Mouse (Mus musculus) embryonic facial prominence, embryonic 14.5 days (tissue): ENCODE measurements around the gene Lamb1. TPM values are rescaled to one million over a fixed set of nuclear protein-coding genes. Genes with fewer than 3 reads are reported as not detected.

Source experiments
- ATAC-seq: fragments of 200-750 bp; cut with Nextera tagmentation; 2 replicates; pipeline ENCODE4 v1.8.0; 2017; ENCODE audit warnings: low read depth, moderate number of reproducible peaks, moderate TSS enrichment
- DNase-seq: peaks from one replicate; pipeline ENCODE4 v3.0.0-alpha.2; 2015; ENCODE audit warnings: low spot score
- H3K27ac ChIP-seq: fragments of 300-500 bp; sonication (generic); replicated peaks from 2 replicates; pipeline ENCODE4 v1.5.1; 2014; ENCODE audit warnings: low read depth, mild to moderate bottlenecking, low read length, moderate library complexity
- H3K27me3 ChIP-seq: fragments of 300-500 bp; sonication (generic); replicated peaks from 2 replicates; pipeline ENCODE4 v1.6.1; 2014; ENCODE audit warnings: low read length; ENCODE audit not compliant: control insufficient read depth, insufficient read depth
- H3K36me3 ChIP-seq: fragments of 300-500 bp; sonication (generic); 2 replicates; pipeline ENCODE4 v1.6.1; 2014; ENCODE audit warnings: low read length, mixed read lengths; ENCODE audit not compliant: control insufficient read depth, insufficient read depth
- H3K4me1 ChIP-seq: fragments of 300-500 bp; sonication (generic); 2 replicates; pipeline ENCODE4 v1.6.1; 2014; ENCODE audit warnings: antibody characterized with exemption, low read length; ENCODE audit not compliant: control insufficient read depth, insufficient read depth
- H3K4me2 ChIP-seq: fragments of 300-500 bp; sonication (generic); 2 replicates; pipeline ENCODE4 v1.6.1; 2014; ENCODE audit warnings: low read depth, mild to moderate bottlenecking, low read length, moderate library complexity, mixed read lengths
- H3K4me3 ChIP-seq: fragments of 300-500 bp; sonication (generic); 2 replicates; pipeline ENCODE4 v1.5.1; 2014; ENCODE audit warnings: low read depth, mild to moderate bottlenecking, low read length
- H3K9ac ChIP-seq: fragments of 300-500 bp; sonication (generic); 2 replicates; pipeline ENCODE4 v1.6.1; 2014; ENCODE audit warnings: low read depth, mild to moderate bottlenecking, low read length, moderate library complexity, mixed read lengths
- H3K9me3 ChIP-seq: fragments of 300-500 bp; sonication (generic); 2 replicates; pipeline ENCODE4 v1.6.1; 2016; ENCODE audit warnings: low read length; ENCODE audit not compliant: control insufficient read depth
- WGBS: fragments of 180-500 bp; shearing (Covaris S2); extraction: QIAGEN DNeasy Blood & Tissue Kit; methylation state at CpG from one replicate; pipeline ENCODE4 v1.1.7; 2014; 5-methylcytosine and 5-hydroxymethylcytosine counted together
- polyA plus RNA-seq: library from polyadenylated mRNA; unstranded; fragments of >200 nt; fragmentation: Nextera tagmentation; extraction: Ambion mirVana; gene quantifications from 2 replicates; pipeline ENCODE4 v1.2.1, GENCODE M21; 2014

Gene Lamb1
- polyA plus RNA-seq, 1 experiment from 2014 or later = 84.2 TPM

DNA sequence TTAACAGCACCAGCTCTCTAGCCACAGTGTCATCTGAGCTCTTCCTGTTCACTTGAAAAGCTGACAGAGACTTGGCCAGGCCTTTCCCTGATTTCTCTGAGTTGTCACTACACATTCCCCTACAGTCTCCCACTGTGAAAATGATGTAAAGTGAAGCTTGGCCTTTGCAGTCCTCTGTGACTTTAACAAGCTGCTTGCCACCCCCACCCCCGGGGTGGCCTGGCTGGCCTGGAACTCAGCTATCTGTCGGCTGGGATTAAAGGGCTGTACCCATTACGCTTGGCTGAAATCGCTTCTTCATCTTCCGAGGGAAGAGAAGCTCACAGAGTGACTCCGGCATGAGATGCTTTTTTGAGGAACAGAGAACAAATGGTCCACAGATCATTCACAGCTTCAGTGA, 50.9 kb downstream of the Lamb1 start:
- Histone ChIP-seq H3K9ac (no peak overlapping the region), H3K27me3 (no peaks in the 10 kb centered on the region), H3K9me3 (peaks cover 10% of the 10 kb centered on the region; the same call in 1 of the 2 replicates), H3K4me1 (peaks cover 5% of the 10 kb centered on the region; the same call in 1 of the 2 replicates), H3K4me3 (no peak overlapping the region), H3K36me3 (peaks cover 96% of the 10 kb centered on the region), H3K4me2 (no peak overlapping the region), H3K27ac (no peak overlapping the region)
- ATAC-seq = no peak
- 69% methylated on average over 6 of the region's 6 CpGs for WGBS
- DNase-seq = no peak

GRCm38 (mm10) chr12:31317670-31318408, 52.8 kb downstream of the Lamb1 start:
- peaks cover 95% of the 10 kb centered on the region for H3K36me3 ChIP-seq
- DNase-seq (no peak), ATAC-seq (no peak)
- no peak overlapping the region for H3K27ac ChIP-seq
- no peak overlapping the region for H3K9ac ChIP-seq
- H3K27me3 ChIP-seq = no peaks in the 10 kb centered on the region
- H3K4me2 ChIP-seq = no peak overlapping the region
- H3K4me1 ChIP-seq = peaks cover 9% of the 10 kb centered on the region; the same call in 1 of the 2 replicates
- 84% methylated on average over 7 of the region's 7 CpGs for WGBS
- peaks cover 10% of the 10 kb centered on the region; the same call in 1 of the 2 replicates for H3K9me3 ChIP-seq
- H3K4me3 ChIP-seq = no peak overlapping the region

- H3K27ac ChIP-seq = no peak overlapping the region
- DNase-seq = peak; percentile 38
- 74% methylated on average over 10 of the region's 10 CpGs for WGBS
- ATAC-seq = no peak
- peaks cover 9% of the 10 kb centered on the region; the same call in 1 of the 2 replicates for H3K4me1 ChIP-seq
- H3K27me3 ChIP-seq = no peaks in the 10 kb centered on the region
- H3K36me3 ChIP-seq = peaks cover 95% of the 10 kb centered on the region
- H3K4me2 ChIP-seq = no peak overlapping the region
- peaks cover 10% of the 10 kb centered on the region; the same call in 1 of the 2 replicates for H3K9me3 ChIP-seq
- H3K9ac ChIP-seq = no peak overlapping the region
- no peak overlapping the region for H3K4me3 ChIP-seq
Measured at GRCm38 (mm10) chr12:31318409-31318963, 53.5 kb downstream of the Lamb1 start.

GRCm38 (mm10) chr12:31320817-31321216, 55.8 kb downstream of the Lamb1 start:
- peaks cover 9% of the 10 kb centered on the region; the same call in 1 of the 2 replicates for H3K4me1 ChIP-seq
- peak overlapping the region; percentile 25; the same call in 1 of the 2 replicates for H3K9ac ChIP-seq
- H3K4me2 ChIP-seq = peak overlapping the region; percentile 4; the same call in 1 of the 2 replicates
- peak overlapping the region; percentile 48; the same call in 1 of the 2 replicates for H3K27ac ChIP-seq
- H3K9me3 ChIP-seq = no peaks in the 10 kb centered on the region
- DNase-seq (peak; percentile 47), ATAC-seq (peak; percentile 60; the same call in 1 of the 2 replicates)
- WGBS = 33% methylated on average over 13 of the region's 13 CpGs
- peaks cover 95% of the 10 kb centered on the region for H3K36me3 ChIP-seq
- no peak overlapping the region for H3K4me3 ChIP-seq
- H3K27me3 ChIP-seq = no peaks in the 10 kb centered on the region

DNA sequence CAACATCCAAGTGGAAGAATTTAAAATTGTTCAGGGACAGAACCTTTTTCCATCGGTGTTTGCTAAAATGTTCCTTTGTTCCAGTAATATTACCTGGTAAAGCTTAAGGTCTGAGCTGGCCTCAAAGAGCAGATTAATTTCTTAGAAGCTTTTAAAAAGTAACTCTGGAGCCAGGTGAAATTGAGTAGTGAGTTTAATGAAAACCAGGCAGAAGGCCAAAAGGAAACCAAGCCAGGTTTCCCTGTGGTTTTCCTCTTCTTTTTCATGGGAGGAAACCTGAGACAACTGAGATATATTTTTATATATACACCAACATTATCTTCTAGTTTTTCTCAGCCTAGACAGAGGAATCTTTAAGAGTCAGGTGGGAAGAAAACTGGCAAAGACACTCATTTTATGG, 56.5 kb downstream of the Lamb1 start:
- Histone ChIP-seq H3K4me1 (peaks cover 9% of the 10 kb centered on the region; the same call in 1 of the 2 replicates), H3K27ac (peak overlapping the region; percentile 48; the same call in 1 of the 2 replicates), H3K27me3 (no peaks in the 10 kb centered on the region), H3K9ac (0 out of 2 replicates have a peak overlapping the region, but pooled peaks have one; percentile 14), H3K36me3 (peaks cover 97% of the 10 kb centered on the region), H3K4me3 (no peak overlapping the region), H3K4me2 (no peak overlapping the region), H3K9me3 (no peaks in the 10 kb centered on the region)
- peak; percentile 34; the same call in 1 of the 2 replicates for ATAC-seq
- DNase-seq = peak; percentile 79
- 50% methylated on average over 1 of the region's 1 CpGs for WGBS

DNA sequence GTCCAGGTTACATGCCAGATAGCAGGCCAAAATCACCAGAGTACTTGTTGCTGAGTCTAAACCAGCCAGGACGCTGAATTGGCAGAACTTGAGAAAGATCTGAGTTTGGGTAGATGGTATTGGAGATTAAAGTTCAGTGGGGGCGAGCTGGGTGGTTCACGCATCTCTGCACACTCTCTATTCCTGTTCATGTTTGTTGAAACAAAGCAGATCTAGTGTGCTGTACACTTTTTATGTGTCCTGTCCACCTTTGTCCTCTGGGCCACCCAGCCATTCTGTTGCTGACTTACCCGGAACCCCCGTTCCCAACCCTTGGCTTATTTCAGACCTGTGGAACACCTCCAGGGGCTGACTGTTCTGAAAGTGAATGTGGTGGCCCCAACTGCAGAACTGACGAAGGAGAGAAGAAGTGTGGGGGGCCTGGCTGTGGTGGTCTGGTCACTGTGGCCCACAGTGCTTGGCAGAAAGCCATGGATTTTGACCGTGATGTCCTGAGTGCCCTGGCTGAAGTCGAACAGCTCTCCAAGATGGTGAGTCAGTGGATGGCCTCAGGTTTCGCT, 58.2 kb downstream of the Lamb1 start:
- peaks cover 9% of the 10 kb centered on the region; the same call in 1 of the 2 replicates for H3K4me1 ChIP-seq
- H3K4me3 ChIP-seq = no peak overlapping the region
- no peaks in the 10 kb centered on the region for H3K27me3 ChIP-seq
- WGBS = 85% methylated on average over 9 of the region's 9 CpGs
- H3K27ac ChIP-seq = no peak overlapping the region
- peaks cover 97% of the 10 kb centered on the region for H3K36me3 ChIP-seq
- no peak for ATAC-seq
- H3K9ac ChIP-seq = no peak overlapping the region
- no peaks in the 10 kb centered on the region for H3K9me3 ChIP-seq
- no peak overlapping the region for H3K4me2 ChIP-seq
- no peak for DNase-seq

DNA sequence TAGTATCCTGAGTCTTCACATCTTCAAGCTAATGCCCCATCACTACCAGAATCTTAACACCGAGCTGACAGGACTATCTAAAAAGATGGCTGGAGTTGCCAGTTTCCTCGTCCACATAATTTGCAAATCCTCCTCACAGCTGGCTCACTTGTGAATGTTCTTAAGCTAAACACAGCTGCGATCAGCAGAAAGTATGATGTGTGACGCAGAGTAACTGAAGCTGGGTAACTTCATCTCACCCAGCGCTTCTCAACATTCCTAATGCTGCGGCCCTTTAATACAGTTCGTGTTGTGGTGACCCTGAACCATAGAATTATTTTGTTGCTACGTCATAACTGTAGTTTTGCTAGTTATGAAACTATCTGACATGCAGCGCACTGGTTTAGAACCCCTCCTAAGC, 62.1 kb downstream of the Lamb1 start:
- Histone ChIP-seq H3K4me2 (no peak overlapping the region), H3K27ac (no peak overlapping the region), H3K4me1 (no peaks in the 10 kb centered on the region), H3K27me3 (no peaks in the 10 kb centered on the region), H3K4me3 (no peak overlapping the region), H3K9me3 (no peaks in the 10 kb centered on the region), H3K36me3 (peaks cover 95% of the 10 kb centered on the region), H3K9ac (no peak overlapping the region)
- WGBS = 89% methylated on average over 9 of the region's 9 CpGs
- ATAC-seq = no peak; the same call in 1 of the 2 replicates
- DNase-seq = no peak

DNA sequence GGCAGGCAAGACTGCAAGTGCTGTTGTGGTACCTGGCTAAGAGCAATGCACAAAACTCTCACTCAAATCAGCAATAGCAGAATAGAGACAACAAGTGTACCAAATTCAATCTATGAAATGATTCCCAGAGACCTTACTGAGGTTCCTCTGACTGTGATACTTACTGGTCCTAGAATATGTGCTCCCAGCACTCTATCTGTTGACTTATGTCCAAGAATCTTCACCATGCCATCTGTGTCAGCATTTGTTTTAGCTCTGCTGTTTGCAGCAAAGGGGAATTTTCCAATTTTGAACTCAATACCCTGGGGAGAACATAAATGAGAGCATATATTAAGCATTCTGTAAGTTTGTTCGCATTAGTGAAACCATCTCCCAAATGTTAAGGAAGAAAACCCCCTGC, 68.2 kb downstream of the Lamb1 start:
- Histone ChIP-seq H3K36me3 (peaks cover 88% of the 10 kb centered on the region), H3K9ac (no peak overlapping the region), H3K9me3 (no peaks in the 10 kb centered on the region), H3K27ac (no peak overlapping the region), H3K4me3 (no peak overlapping the region), H3K4me1 (no peaks in the 10 kb centered on the region), H3K4me2 (no peak overlapping the region), H3K27me3 (no peaks in the 10 kb centered on the region)
- WGBS = 76% methylated on average over 1 of the region's 1 CpGs
- DNase-seq (no peak), ATAC-seq (no peak)
